Mouse (Mus musculus) lung, postnatal 10 days (tissue): ENCODE data around the gene Bbs9.

Experiments used
- DNase-seq: peaks from one replicate; pipeline ENCODE4 v3.0.0; 2021

Gene Bbs9

DNA sequence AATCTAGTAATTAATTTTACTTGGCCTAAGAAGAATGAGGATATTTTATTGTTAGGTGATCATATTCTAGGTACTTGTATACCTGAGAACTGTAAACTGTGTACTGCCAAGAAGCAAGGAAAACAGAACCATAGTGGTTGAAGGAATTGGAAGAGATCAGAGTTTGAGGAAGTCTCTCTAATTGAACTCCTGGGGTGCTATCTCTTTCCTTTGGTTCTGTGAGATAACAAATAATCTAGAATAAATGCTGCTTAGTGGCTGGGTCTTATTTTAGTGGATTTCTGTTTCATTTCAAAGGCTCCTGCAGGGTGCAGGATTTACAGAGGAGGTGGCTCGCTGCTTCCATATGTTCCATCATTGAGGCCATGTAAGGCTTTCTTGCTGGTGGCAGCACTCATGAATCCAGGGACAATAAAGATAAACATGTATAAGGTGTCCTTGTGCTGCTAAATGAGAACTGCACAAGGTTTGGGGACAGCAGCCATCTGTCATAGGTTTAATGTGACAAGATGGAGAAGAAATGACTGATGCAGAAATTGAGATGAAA lies 226.6 kb downstream of the Bbs9 start:
- DNase-seq, result no peak

DNA sequence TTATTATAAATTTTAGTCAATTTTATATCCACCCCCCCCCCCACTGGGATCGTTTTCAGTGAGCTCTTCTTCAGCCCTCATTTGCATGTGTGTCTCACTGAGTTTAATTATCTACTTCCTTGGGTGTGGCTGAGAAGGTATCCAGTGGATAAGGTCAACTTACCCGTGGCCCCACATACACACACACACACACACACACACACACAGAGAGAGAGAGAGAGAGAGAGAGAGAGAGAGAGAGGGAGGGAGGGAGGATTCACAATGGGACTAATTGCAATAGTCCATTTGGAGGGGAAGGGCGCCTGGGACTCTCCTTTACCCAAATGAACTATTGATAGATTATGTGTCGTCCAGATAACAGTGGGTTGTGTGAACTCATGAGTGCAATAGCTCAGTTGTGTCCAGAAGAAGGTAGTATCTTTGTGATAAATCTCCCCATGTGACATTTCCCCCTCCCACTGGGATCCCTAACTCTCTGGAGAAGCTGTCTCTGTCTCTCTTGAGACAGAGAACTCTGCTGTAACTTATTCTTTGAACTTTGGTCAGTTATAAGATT lies 227.4 kb downstream of the Bbs9 start:
- DNase-seq, result no peak

DNA sequence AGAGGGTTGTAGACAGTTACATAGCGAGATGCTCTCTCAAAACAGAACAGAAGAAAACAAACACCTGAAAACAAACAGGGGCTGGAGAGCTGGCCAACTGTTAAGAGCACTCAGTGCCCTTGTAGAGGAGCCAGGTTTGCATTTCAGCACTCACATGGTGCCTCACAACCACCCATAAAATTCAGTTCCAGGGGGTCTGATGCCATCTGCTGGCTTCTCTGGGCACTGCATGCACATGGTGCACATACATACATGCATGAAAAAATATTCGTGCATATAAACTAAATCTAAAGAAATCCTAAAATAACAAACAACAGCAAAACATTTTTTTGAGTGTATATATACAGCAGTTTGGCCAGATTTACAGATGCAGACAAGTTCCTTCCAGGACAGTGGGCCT lies 228.0 kb downstream of the Bbs9 start:
- no peak for DNase-seq

DNA sequence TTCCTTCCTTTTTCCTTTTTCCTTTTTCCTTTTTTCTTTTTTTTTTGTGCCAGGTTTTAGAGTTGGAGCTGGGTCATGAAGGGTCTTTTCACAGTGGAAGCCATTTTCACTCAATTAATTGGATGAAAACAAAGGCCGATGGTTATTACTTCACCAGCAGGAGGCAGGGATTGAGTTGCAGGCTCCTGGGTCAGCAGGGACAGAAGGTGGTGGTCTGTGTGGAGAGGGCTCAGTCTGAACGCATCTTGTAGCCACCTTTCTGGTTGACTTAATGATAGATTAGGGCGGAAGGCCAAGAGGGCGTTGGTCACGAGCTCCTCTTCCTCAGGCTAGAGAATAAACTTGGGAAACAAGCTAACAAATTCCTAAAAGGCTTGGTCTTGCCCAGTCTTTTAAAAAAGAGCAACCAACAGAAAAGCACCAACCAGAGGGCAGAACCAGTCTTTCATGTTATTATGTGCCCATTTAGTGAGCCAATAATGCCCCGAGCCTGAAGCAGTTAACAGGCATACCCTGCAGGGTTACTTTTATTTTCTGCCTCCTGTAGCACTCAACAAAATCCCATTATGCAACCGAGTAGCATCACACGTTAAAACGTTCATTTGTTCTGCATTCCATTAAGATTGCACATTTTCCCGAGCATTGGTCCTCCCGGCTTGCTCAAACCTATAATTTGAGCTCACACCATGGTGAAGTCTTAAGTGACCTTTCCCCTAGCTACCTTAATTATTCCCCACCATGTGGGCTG lies 231.8 kb downstream of the Bbs9 start:
- DNase-seq, result no peak

DNA sequence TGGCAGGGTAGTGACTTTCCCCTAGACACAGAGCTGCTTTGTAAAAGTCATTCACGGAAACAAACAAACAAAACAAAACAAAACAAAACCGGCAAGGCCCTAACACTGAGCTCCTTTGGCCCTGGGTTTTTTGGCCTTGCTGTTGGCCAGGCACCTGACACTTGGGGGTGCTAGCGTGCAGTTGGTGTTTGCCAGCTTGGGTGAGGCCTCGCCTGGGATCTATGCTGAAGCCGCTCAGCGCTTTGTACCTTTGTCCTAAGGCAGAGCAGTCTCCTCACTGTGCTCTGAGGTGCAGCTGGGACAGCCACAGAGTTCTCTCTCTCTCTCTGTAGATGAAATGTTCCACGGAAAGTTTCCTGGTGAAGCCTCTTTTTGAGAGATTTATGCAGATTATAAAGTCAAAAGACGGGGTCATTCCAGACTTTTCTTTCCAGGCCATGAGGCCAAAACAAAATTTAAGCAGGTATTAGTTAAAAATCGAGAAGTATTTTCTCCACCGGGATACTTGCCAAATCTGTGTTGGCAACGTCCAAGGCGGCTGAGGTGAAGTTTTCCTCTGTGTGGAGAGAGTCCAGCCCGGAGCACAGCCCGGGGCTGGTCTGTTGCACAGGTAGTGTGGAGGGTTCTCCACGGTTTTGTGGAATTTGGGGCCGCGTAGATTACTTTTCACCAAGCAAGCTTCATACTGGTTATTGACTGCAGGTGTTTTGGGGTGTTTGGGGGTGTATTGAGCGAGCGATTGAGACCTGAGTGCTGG lies 233.6 kb downstream of the Bbs9 start:
- peak; percentile 79 for DNase-seq

DNA sequence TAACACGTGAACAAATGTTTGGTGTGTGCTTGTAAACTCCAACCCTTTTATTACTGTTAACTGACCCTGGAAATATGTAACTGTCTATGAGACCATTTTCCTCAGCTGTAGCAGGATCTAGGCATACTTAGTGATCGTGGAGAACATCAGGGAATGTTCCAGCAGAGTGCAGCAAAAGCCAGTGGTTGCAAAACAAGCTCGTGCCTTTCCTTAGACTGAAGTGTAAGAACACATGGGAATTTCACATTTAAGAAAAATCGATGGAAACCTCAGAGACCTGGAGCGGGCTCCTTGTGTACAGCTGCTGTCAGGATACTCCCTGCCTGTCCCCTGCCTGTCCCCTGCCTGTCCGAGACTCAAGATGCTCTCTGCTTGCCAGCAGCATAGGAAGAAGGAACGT lies 234.5 kb downstream of the Bbs9 start:
- peak; percentile 50 for DNase-seq

DNA sequence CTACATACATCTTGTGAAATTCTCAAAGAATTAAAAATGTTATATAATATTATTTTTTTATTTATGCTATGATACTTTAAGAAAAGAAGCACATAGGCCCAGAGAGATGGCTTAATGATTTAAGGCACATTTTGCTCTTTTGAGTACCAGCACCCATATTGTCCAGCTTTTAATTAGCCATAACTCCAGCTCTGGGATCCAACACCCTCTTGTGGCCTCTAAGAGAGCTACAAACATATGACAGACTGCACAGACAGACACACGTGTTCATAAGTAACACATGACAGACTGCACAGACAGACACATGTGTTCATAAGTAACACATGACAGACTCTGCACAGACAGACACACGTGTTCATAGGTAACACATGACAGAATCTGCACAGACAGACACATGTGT lies 235.8 kb downstream of the Bbs9 start:
- DNase-seq, result no peak

DNA sequence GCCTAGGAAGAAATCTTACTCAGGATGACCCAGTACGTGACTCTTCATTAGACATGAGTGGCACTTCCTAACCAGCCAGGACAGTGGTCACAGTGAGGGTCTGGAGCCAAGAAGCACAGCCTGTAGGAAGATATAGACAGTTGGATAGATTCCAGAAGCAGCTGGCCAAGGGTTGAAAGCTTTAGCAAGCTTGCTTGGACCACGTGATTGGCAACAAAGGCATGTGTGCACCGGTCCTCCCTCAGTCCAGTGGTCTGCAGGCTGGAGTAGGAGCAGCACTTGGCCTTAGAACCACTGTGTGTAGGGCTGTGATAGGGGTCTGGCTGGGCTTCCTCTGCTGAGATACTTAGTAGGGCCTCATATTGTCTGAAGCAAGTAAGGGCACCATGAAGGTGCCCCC lies 237.2 kb downstream of the Bbs9 start:
- peak; percentile 11 for DNase-seq

DNA sequence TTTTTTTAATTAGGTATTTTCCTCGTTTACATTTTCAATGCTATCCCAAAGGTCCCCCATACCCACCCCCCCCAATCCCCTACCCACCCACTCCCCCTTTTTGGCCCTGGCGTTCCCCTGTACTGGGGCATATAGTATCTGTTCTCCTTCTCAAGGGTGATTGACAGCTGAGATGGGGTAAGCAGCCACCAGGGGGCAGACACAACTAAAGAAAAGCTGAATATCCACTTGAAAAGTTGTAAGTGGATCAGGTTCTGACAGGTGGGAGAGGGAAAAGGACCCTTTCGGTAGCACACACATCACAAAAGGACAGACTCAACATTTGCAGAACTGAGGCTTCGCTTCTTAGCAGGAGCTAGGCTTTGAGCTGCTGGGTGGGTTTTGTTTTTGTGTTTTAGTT lies 237.8 kb downstream of the Bbs9 start:
- peak; percentile 66 for DNase-seq

DNA sequence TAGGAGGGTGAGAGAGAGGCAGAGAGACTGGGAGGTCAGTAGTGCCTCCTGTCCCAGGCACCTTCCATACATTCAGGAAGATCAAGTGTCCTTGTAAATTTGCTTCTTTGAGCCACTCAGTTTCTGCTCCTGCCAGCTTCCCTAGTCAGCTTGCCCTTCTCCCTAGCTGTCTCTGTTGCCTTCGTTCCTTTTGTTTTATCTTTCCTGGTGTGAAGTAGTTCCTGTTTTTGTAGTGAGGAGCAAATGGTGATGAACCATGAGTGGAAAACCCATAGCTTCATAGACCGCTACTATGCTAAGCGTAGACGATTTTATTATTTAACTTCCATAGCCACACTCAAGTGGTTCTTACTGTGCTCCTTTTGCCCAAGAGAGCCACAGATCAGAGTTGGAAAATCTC lies 242.1 kb downstream of the Bbs9 start:
- no peak for DNase-seq

DNA sequence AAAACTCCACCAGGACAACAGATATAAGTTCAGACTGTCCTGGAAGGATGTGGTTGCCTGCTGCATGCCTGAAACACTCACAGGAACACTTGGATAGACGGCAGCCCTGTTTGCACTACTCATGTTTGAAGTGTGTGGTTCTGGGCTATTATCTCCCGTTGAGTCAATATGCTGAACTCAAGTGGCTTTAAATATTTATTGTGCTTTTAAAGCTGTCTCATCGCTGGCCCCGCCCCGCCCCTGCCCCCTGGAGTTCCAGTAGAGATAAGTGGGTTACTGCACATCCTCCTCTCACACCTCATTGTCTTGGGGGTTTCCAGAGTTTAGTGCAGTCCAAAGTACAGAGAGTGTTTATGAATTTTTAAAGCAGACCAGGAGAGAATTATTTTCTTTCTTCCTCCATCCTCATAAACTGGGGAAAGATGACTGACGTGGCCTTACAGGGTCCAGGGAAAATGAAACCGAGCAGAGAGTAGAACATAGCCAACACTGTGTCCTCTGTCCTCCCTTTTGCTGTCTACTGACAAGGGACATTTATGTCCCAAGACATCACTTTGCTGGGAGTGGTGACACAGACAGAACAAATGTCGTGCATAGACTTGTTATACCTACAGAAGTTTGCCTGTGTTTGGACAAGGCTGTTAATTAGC lies 242.8 kb downstream of the Bbs9 start:
- no peak for DNase-seq

DNA sequence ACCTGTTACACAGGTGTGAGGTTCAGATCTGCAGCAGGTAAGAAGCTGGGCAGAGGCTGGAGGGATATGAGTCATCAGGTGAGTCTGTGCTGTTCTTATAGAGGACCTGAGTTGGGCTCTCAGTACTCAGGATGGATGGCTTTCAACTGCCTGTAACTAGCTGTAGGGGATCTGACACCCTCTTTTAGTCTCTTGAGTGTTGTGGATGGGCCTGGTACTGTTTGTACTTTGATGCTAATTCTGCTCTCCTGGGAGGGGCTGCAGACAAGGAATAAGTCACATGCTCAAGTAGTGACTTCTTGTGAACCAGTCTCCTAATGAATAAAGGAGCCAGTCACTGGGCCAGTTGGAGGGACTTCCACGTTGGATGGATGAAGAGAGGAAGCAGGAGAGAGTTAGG lies 257.1 kb downstream of the Bbs9 start:
- no peak for DNase-seq

DNA sequence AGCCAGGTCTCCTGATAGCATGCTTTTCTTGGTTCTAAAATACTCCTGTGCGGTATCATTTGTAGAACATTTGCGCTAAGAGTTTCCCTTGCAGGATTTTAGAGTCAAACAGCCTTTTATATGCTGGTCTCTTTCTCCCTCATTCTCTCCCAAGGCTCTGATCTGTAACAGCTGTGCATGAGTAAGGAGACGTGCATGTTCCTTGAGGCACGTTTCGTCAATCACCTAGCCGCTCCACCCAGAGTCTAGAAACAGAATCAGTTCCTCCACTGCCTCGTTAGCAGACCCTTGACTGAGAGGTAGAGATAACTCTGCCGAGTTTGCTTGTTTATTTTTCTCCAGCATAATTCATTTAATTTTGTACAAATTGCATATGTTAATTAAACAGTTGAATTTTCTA lies 259.4 kb downstream of the Bbs9 start:
- no peak for DNase-seq

DNA sequence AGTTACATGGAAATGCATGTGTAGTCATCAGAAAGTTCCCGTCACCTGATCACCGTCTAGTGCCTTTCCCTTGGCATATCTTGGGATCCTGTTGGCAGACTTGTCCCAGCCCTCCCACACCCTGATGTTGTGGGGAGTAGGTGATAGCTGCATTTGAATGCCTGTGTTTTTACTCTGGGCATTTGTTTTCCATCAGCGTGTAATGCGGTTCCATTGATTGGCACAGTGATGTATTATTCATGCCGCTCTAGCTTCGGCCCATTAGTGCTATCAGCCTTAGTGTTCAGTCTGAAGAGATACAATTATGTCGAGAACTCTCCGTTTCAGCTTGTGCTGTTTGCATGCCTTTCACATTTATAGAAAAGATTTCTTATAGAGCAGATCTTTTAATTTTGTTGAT lies 259.9 kb downstream of the Bbs9 start:
- DNase-seq, result no peak

DNA sequence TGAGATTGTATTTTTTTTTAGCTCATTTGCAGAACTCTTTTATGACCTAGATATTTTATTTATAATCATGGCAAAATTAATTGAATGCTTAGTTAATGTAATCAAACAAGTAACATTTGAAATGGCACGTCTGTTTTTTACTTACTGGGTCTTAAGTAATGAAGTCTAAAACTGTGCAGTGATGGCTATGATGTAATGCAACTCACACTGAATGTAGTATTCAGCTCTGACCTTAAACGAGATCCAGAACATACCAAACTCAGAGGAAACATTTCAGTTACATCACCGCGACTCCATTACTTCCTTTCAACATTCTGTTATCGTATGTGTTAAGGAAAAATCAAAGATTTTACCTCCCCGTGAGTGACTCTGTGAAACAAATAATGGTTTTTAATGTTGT lies 262.4 kb downstream of the Bbs9 start:
- DNase-seq, result no peak

DNA sequence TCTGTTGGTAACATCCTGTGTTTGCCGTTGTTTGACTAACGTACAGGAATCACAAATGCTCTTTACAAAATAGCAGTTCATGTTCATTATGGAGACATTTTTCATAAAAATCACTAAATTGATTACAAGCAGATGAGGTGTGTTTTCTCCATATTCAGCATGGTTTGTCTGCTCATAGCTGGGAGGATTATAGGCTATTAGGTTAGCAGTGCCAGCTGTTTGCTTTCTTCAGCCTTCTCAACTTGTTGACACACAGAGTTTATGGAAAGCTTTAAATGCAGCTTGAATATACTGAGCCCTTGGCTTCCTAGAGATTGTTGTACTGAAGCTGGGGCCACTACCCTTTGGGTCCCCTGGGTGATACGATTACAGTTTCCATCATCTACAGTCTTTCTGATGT lies 263.3 kb downstream of the Bbs9 start:
- DNase-seq, result no peak

DNA sequence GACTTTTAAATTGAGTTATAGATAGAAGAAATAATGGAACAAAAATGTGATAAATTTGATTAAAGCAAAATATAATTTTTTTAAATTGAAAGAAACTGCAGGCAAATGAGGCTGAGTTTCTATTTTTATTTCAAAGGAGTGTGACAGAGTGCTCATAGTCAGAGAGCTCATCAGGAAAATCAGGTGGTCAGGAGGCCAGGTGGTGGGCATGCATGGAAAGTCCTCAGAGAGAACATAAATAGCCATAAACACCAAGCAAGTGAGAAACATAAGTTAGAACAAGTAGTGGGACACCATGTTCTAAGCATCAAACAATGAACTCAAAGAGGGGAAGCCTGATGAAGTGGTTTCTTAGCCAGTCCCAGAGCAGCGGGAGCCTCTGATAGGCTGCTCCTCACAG lies 266.5 kb downstream of the Bbs9 start:
- no peak for DNase-seq

DNA sequence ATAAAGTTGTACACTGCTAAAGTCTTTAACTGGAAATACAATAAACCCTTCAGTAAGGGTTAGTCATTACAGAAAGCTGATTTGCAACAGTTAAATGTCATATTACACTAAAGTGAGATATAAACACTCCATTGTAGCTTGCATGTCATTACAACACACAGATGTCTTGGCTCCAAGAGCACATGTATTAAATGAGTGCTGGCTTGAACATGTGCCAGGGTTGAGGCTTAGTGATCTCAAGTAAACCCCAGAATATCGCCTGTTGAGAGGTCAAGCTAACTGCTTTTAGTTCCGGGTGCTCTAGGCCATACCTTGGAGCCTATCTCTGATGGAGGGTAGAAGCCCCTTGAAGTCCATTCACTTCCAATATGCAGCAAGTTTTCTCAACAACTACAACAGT lies 273.1 kb downstream of the Bbs9 start:
- peak; percentile 78 for DNase-seq

DNA sequence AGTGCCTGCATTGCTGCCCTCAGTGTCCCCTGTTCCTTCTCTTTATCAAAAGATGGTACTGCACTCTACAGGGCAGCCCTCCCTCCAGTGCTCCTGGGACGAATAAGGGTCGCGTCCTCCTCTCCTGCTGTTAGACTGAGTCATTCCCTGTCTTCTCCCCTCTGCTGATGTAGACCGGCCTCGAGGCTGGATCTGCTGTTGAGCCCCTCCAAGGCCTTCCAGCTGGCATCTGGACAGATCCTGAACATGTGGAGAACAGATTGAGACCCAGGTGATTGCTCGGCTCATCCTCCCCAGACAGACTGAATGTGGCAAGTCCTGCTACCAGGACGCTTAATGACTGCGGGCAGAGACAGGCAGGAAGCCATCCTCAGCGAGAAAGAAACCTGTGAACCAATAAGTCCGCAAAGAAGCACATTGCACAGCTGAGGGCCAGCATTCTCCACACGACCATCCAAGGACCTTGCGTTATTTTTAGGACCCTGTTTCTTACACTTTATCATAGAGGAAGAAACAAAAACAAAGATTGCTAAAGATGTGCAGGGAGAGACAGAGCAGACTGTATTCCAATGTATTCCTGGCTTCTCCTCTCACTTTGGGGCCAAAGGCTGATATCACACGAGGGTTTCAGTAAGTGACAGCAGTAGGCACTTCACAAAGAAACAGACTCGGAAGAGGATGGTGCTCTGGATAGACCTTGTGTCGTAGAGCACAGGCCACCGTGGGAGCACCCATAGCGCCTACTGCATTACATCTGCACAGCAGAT lies 275.4 kb downstream of the Bbs9 start:
- DNase-seq, result peak; percentile 70

DNA sequence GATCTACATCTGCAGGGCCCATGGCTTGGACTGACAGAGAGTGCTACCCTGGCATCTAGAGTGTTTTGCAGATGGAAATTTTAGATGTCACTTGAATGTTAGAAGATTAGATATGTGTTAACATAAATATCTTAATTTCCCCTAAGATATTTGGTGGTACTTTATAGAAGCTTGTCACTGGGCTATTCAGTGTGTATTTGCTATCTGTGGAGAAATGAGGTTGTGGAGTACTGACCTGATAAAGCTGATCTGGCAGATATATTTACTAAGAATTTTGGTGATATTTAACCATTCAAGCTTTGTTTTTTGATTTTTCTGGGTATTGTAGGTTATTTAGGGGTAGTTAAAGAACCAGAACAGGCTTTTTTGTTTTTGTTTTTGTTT lies 276.0 kb downstream of the Bbs9 start:
- DNase-seq, result no peak

DNA sequence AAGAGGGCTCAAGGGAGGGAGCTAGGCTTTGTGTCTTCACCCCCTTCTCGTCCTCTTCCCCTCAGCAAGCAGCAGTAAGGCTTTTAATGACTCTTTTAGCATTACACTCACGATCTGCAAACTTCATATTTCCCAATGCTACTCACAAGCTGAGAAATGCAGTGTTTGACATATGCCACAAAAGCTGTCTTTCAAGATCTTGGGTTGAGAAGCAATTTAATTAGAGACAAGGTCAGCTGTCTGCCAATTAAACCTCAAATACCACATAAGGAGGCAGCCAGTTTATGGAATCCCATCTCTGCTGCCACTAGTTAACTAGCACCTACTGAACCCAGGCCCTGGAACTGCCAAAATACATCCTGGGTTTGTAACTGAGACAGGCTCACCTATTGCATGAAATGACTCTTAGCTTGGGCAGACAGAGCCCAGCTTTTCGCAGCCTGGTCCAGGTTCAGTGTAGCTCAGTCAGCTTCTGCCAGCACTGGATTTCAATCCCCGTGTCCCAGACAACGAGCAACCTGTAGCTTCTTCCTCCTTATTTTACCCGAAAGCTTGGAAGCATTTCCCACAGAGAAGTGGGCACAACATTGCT lies 278.7 kb downstream of the Bbs9 start:
- no peak for DNase-seq

DNA sequence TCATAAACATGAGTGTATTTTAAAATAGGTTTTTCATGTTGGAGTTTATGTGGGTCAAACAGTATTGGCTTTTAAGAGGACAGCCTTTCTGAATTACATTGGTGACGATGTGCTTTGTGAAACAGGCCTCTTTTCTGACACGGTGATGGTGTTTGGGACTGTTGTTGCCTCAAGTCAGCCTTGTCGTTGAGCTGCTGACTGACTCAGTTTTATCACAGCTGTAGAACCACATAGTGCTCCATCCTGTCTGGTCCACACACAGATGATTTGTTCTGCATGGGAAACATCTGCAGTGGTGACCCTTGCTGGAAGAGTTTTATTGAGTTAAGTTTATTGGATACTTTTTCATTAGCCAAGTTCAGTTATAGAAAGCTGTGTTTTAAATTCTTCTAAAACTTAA lies 283.0 kb downstream of the Bbs9 start:
- DNase-seq, result no peak
